Mouse (Mus musculus): ENCODE data around the gene Smpd4.

Smpd4 gene

GRCm38 (mm10) chr16:17638036-17638628 lies 19.0 kb downstream of the Smpd4 start:
- no peak for DNase-seq (ENCODE audit: extremely low read depth, low read depth, low spot score)

GRCm38 (mm10) chr16:17639081-17639480 lies 19.9 kb downstream of the Smpd4 start:
- no peak for DNase-seq (ENCODE audit: extremely low read depth, low read depth, low spot score)

GRCm38 (mm10) chr16:17639951-17640350 lies 20.8 kb downstream of the Smpd4 start:
- DNase-seq (ENCODE audit: extremely low read depth, low read depth, low spot score) = no peak

- DNase-seq (ENCODE audit: extremely low read depth, low read depth, low spot score) = no peak
These were observed 21.6 kb downstream of the Smpd4 start for GRCm38 (mm10) chr16:17640706-17641105.

- DNase-seq (ENCODE audit: extremely low read depth, low read depth, low spot score) = no peak
These were observed 22.1 kb downstream of the Smpd4 start for GRCm38 (mm10) chr16:17641301-17641700.

- DNase-seq (ENCODE audit: extremely low read depth, low read depth, low spot score) = no peak
These were observed 23.2 kb downstream of the Smpd4 start for GRCm38 (mm10) chr16:17642311-17642710.

GRCm38 (mm10) chr16:17643437-17643990 lies 24.4 kb downstream of the Smpd4 start:
- DNase-seq (ENCODE audit: extremely low read depth, low read depth, low spot score) = no peak

GRCm38 (mm10) chr16:17646310-17647114 lies 27.4 kb downstream of the Smpd4 start, which contains the start of gene Ccdc74a:
TSS of gene Ccdc74a (plus strand) at chr16:17646470.
- DNase-seq (ENCODE audit: extremely low read depth, low read depth, low spot score) = no peak

- DNase-seq (ENCODE audit: extremely low read depth, low read depth, low spot score) = no peak
These were observed 28.0 kb downstream of the Smpd4 start for GRCm38 (mm10) chr16:17647156-17647555.

- DNase-seq (ENCODE audit: extremely low read depth, low read depth, low spot score) = no peak
These were observed 28.6 kb downstream of the Smpd4 start for GRCm38 (mm10) chr16:17647566-17648340.

GRCm38 (mm10) chr16:17649925-17650605 lies 30.9 kb downstream of the Smpd4 start:
- DNase-seq (ENCODE audit: extremely low read depth, low read depth, low spot score) = no peak

GRCm38 (mm10) chr16:17650711-17651110 lies 31.6 kb downstream of the Smpd4 start:
- DNase-seq (ENCODE audit: extremely low read depth, low read depth, low spot score) = no peak

GRCm38 (mm10) chr16:17652607-17653006 lies 33.5 kb downstream of the Smpd4 start:
- no peak for DNase-seq (ENCODE audit: extremely low read depth, low read depth, low spot score)

- no peak for DNase-seq (ENCODE audit: extremely low read depth, low read depth, low spot score)
These were observed 34.4 kb downstream of the Smpd4 start for GRCm38 (mm10) chr16:17653601-17654000.

- DNase-seq (ENCODE audit: extremely low read depth, low read depth, low spot score) = no peak
These were observed 35.1 kb downstream of the Smpd4 start for GRCm38 (mm10) chr16:17654188-17654795.

GRCm38 (mm10) chr16:17656212-17656871 lies 37.2 kb downstream of the Smpd4 start:
- no peak for DNase-seq (ENCODE audit: extremely low read depth, low read depth, low spot score)

- no peak for DNase-seq (ENCODE audit: extremely low read depth, low read depth, low spot score)
These were observed 46.4 kb downstream of the Smpd4 start for GRCm38 (mm10) chr16:17665568-17665967.

GRCm38 (mm10) chr16:17669886-17670285 lies 50.7 kb downstream of the Smpd4 start:
- DNase-seq (ENCODE audit: extremely low read depth, low read depth, low spot score) = no peak

Data from fat pad, adult 2 months (tissue).